Mouse (Mus musculus) B cell, adult 2 months (primary cell): ENCODE results near the gene Rbpj.
A peak's percentile ranks its signal among the peaks of the same experiment; 100 is the strongest.
"Not testable (repeated sequence)": the region's sequence is repeated elsewhere in the genome, so short reads cannot be mapped to it uniquely, and the experiment has no call there.

Source experiments
- DNase-seq, 2 experiments: peaks; one replicate each; pipeline ENCODE4 v3.0.0; 2022

The Rbpj gene

DNA sequence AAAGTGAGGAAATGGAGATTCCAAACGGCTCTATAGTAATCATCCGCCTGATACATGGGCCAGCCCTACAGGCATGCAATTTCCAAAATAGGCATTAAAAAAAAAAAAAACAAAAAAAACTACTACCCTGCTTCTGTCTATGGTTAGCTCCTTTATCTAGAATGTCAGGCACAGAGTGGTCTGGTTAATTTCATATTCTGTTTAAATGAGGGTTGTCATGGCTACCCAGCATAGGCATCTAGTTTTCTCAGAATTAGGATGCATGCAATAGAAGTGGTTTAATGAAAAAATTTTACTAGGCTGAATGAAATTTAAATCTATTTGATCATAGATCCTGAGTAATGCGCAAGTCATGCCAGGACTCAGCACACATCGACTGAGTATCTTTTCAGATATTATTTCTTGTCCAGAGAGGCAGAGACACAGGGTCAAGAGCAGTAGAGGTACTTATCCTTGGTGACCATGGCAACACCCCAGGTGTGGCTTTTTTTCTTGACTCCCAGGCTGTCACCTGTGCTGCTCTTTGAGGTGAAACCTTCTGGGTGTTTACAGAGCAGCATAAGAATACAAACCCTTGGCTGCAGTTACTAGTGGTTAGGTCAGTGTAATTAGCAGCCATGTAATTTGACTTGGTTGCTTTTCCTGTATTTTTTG lies 49.1 kb downstream of the Rbpj start:
- no peak for DNase-seq

DNA sequence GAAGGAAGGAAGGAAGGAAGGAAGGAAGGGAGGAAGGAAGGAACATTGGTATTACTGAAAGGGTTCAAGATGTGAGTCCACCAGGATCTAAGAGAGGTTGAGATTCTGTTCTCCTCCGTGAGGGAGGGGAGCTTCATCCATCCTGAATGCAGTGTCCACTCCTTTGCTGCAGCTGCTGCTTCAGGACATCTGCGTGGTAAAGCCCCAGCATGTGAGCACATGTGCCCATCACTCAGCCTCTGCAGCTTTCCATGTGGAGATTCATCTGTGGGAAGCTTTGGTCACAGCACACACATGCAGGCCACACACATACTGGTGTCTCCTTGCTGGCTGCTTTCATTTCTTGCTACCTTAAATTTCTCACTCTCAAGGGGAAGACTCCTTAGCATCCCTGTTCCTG lies 50.5 kb downstream of the Rbpj start:
- no peak for DNase-seq

DNA sequence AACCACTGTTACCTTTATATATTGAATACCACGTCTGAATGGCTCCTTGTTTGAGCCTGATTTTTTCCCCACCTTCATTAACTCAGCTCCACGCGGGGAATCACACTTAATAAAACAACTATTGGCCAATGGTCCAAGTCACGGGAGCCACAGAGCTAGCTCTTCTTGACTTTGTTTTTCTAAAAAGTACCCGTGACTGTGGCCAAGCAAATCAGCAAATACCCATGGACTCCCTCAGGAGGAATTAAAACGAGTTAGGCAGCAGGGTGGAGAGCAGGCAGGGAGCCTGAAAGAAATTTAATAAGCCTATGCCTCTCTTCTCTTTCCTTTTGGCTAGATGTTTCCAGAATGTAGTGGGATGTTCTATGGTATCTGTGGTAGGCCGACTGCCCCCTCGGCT lies 51.9 kb downstream of the Rbpj start:
- no peak for DNase-seq

DNA sequence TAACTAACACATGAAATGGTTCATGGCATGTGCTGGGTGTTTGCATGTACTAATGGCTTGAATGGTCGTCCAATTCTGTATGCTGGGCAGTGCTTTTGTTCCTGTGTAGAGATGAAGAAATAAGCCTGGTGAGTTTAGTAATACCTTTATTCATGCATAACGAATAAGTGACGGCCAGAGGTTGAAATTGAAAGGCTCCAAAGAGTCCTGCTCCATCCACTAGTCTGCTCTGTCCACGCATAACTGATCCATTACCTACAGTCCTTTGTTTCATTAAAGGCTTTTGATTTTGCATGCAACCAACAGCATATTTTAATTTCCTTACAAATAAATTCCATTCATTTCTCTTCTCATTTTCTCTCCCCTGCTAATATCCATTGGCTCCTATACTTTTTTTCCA lies 53.2 kb downstream of the Rbpj start:
- no peak for DNase-seq

DNA sequence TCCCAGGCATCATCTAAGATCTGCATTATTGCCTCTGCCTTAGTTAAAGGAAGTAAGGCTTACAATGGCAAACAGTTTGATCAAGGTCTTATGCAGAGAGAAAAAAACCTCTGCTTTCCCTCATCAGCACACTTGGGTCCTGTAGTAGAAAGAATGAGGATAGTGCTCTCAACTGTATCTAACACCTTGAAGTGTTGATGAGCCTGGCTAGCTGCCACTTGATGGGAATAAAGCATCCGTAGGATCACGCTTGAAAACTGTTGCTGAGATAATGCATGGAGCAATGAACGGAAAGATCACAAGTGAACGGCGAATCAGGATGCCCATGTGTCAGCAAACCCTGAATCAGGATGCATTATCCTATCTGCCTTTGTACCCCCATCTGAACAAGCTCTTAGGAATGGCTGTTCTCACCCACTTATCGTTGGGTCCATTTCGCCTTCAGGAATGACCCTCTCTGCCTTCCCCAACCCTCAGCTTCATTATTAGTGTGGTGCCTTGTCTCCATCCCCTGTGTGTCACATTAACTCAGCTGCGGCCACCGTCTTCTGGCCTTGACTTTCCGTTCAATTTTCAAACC lies 54.1 kb downstream of the Rbpj start:
- no peak for DNase-seq

DNA sequence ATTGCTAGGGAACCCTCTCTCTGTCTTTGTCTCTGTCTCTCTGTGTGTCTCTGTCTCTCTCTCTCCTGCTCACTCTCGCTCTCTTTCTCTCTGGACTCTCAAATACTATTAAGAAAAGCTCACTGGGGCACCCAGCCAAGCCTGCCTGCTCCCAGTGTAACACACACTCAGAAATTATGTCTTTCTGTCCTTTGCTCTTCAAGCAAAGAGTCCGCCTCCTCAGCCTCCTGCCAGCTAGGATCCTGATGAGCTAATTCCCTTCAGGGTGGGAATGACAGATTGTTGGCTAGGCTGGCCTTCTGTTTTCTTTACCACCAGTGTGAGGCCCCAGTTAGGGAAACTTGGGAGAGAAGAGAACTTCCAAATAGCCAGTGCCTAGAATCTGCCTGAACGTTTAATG lies 57.1 kb downstream of the Rbpj start:
- no peak for DNase-seq

DNA sequence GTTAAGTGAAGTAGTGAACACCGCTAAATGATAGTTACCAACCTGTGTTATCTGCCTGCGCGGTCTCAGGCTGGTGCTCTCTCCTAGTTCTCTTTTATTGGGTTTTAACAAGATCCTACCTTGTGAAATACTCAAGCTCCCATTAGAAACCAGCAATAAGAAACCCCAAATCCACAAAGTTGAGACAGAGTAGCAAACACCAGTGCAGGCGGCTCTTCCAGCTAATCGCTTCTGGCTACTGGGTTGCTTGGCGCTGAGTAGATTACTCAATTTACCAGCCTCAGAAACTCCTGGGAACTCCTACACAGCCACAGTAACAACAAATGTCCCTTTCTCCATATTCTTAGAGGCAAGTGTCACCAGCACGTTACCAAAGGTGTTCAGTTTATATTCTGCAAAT lies 58.2 kb downstream of the Rbpj start:
- DNase-seq, result no peak

DNA sequence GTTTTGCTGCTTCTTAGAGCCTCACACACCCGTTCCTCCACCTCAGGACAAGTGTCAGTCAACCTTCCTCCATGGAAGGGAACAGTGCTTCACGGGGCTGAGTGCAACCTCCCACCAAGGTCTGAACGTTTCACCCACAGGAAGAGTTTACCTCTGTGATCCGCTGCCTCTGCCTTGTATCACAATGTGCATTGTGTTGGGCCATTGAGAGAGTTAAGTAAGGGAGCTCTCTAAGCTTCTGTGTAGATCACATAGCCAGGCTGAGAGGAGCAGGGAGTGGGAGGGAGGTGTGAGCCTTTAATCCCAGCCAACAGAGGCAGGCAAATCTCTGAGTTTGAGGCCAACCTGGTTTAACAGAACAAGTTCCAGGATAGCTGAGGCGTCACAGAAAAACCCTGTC lies 58.9 kb downstream of the Rbpj start:
- DNase-seq, result no peak

DNA sequence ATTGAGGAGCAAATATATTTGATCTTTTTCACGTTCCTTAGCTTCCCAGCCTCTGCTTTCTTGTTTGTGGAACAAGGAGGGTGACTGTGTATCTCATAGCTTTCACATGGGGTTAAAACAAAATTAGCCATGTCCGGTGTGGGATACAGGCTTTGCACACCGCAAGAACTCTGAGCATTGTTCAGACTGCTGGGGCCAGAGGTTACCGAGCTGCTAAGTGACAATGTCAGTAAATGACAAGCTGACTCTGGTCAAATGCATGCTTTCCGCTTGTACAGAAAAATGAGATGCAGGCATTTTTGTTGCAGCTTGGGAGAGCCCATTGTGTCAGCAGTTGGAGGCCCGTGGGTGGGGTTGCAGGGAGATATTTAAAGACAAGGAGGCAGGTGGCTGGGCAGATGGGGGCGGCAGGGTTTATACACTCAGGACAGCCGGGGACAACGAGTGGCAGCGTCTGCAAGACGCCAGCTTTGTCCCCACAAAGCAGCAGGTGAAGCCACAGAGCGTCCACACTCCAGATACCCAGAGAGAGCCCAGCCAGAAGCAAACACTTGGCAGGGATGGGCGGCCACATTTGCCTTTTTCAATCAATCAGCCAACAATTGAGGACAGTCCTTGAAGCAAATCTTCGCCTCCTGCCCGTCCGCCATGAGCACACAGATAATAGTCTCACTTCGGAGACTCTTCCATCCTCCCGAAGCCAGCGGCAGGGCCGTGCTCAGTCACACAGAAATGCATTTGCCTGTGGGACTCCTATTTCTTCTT lies 59.5 kb downstream of the Rbpj start:
- DNase-seq, result no peak

DNA sequence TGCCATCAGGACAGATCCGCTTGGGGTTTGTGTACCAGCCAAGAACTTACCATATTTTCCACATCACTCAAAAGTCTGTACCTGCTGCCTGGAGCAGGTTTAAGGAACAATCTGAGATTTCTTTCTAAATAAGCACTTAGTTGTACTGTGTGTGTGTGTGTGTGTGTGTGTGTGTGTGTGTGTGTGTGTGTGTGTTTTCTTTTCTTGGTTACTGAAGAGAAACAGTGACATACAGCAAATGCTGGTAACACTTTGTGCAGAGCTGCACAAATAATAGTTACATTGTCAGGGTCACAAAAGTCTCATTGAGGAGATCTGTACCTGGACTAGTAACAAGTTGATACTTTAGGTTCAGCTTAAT lies 60.1 kb downstream of the Rbpj start:
- no peak for DNase-seq

DNA sequence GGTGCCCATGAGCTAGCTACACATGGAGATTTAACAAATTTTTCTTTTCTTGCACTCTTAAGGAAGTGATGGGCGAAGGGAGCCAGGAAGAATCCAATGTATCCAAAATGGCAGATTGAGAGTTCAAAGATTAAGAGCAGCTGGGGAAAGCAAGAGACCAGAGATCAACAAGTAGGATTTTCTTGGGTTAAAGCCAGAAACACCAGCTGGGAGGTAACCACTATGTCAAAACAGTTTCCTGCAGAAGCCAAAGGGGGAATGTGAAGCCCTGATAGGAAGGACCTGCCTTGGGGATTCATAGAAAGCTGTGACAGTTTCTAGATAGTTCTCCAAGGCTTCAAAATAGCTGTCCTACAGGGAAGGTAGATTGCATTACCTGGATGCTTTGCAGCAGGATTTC lies 63.9 kb downstream of the Rbpj start:
- no peak for DNase-seq

DNA sequence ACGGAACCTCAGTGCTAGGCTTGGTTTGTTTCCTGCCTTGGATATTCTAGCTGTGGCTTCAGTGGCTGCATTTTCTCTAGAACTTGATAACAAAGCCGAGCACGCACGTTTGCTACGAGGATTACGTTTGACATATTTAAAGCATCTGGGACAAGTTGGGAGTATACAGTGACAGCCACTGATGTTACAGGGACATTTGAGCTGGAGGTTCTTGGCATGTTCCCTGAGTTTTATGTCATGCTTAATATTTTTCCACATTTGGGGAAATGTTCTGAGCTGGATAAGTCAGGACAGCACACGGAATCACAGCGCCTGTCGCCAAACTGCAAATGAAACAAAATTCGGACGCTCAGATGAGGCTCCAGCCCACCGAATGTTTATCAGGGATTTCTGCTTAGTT lies 69.1 kb downstream of the Rbpj start:
- DNase-seq, result no peak

DNA sequence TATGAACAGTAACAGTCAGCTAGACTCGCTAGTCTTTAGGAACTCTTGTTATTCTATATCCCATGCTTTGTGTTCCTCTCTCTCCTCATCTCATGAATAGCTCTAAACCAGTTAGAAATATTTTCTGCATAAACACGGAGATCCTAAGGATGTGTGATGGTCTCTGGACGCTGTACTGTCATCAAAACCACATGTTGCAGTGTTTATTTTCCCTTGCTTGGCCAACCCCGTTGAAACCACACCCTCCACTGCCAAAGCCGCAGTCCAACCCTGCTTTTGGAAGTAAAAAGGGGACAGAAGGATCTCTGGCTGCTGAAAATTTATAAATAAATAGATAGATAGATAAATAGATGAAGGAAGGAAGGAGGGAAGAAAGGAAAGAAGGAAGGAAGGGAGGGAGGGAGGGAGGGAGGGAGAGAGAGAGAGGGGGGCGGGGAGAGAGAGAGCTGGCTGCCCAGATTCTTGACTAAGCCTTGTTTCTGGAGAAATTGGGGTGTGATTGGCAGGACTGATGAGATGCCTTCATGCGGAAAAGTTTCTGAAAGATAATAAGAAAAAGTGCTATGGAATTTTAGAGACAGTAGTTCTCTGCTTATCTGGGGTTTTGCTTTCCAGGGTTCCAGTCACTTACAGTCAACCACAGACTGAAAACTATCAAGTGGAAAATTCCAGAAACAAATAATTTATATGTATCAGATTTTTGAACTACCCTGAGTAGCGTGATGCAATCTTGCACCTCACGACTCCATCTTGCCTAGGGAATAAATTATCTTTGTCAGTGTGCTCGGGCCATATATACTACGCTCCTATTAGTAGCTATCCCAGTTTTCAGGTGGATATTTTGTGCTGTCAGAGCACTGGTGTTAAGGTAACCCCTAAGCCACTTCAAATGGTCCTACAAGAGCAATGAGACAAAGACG lies 70.9 kb downstream of the Rbpj start:
- DNase-seq, result no peak

DNA sequence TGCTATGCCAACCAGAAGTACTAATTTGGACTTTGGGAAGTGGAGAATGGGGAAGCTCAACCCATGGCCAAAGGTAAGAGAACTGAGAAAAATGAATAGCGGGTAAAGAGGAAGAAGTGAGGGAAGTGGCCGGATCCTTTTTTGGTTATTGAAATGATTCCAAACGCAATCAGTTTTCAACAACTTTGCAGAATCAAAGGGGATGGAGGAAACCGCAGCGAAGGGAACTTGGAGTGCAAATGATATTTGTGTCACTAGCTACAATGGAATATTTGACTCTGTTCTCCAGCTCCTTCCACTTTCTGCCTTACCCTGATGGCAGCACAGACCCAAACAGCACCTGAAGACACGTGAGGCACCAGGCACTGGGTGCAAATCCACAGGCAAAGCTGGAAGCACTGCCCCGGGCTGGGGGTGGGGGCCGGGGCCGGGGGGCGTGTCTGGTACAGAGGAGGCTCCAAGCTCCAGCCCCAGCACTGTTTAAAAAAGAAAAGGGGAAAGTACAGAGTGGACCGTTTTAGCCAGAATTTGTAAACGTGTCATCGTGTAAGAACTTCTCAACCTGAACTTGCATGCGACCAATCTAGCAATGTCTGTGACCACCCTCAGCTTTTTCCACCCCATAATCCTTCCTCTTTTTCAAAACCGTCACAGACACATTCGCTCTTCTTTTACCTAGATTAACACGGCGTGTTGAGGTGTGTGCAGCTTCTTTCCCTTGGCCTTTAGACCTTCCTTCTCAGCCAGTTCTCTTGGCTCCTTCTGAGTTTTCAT lies 74.1 kb downstream of the Rbpj start:
- DNase-seq, result peak; percentile 9

DNA sequence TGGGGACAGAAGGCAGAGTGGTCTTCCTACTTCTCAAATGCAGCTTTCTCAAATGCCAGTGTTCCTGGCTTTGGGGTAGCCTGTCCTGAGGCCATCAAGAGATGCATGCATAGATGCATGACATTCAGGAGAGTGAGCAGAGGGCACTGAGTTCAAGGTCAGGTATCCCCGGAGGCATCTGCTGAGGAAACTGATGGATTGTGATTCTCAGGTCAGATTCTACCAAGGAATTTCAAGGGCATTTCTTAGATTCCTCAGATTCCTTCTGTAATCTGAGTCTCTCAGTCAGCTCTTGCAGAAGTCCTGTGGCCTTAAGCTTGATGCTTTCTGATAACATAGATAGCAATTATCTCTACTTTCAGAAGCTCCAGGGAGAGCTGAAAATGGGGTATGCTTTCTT lies 76.1 kb downstream of the Rbpj start:
- no peak for DNase-seq

DNA sequence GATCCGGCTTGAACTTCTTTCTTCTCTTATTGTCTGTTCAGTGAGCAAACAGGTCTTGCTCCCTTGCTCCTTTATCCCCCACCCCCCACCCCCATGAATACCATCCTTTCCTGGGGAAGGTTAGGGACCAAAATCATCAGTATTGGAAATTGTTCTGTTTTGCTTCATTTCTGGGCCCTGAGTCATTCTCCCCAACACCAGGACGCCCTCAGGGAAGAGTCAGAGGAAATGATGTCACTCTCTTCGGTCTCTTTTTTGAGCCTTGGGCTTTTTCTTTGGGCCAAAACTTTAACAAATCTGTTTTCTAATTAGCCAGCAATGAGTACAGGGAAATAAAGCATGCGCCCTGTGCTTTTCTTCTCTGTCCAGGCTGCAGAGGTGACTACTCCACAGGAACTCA lies 77.4 kb downstream of the Rbpj start:
- no peak for DNase-seq

DNA sequence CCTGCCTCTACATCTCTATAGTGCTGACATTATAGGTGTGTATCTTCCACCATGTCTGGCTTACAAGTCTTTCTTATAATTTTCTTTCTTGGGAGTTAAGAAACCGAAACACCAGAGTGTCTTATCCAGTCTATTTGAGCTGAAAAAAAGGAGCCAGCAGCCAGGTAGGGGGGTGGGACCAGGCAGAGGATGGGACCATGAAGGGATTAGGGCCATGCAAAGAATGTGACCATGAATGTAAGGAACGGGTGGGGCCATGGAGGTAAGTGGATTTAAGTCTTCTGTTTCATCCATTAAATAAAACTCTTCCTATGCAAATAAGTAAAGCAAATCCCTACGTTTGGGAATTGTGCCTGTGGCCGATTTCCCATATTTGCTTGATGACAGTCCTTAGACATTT lies 78.0 kb downstream of the Rbpj start:
- DNase-seq, result no peak

DNA sequence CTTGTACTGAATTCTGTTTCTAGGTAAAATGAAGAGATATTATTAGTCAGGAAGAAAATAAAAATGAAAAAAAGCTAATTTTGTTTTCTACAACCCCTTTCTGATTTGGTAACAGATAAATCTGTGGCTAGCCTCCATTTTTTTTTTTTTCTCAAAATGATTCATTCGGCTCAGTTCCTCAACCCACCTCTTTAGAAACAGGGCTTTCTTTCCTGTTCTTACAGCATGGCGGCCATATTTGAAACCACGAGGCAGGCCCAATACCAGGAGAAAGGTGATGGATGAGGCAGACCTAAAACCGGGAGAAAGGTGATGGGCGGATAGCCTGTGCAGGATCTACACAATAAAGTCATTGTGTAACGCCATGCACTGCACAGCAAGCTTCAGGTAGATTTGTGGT lies 80.5 kb downstream of the Rbpj start:
- DNase-seq, result no peak

DNA sequence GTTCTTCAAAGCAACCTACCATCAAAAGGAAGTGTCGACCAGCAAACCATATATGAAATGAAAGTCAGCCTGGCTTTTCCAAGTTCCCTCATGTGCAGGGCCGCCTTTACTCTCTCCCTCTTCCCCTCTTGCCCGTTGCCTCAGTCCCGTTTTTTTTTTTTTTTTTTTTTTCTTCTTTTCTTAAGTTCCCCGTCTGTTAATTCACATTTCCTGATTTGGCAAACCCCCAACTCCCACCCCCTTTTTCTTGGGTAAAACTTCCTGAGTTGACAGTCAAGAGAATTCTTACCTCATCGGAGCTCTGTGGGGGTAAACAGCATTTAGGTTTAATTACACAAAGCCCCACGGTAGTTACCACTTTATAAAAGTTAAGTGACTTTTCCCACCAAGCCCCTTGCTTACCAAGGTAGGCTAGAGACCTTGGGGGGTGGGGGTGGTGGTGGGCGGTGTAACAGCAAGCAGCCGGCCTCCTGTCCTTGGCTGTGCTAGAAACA lies 81.1 kb downstream of the Rbpj start:
- DNase-seq, result no peak

DNA sequence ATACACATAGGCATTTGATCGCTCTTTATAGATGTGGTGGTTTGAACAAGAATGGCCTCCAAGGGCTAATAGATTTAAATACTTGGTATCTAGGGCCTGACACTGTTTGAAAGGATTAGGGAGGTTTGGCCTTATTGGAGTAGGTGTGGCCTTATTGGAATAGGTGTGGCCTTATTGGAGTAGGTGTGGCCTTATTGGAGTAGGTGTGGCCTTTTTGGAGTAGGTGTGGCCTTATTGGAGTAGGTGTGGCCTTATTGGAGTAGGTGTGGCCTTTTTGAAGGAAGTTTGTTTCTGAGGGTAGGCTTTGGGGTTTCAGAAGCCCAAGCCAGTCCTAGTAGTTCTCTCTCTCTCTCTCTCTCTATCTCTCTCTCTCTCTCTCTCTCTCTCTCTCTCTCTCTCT lies 84.4 kb downstream of the Rbpj start:
- not testable (repeated sequence) for DNase-seq

DNA sequence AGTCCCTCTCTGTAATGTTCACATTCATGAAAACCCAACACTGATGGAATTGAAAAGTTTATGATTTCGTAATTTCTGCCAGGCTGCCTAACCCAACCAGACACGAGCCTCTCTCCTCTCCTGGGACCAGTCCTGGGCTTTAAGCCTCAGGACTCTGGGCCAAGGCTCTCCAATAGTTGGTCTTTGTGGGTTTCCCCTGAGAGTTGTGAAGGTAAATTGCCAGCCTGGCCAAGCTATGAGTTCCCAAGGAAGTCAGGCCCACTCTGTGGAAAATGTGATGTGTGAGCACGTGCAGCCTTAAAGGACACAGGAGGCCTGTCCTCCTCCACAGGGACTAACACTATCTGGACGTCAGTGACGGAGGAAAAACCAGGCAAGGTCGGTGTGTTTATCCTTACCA lies 85.4 kb downstream of the Rbpj start:
- DNase-seq, result no peak

DNA sequence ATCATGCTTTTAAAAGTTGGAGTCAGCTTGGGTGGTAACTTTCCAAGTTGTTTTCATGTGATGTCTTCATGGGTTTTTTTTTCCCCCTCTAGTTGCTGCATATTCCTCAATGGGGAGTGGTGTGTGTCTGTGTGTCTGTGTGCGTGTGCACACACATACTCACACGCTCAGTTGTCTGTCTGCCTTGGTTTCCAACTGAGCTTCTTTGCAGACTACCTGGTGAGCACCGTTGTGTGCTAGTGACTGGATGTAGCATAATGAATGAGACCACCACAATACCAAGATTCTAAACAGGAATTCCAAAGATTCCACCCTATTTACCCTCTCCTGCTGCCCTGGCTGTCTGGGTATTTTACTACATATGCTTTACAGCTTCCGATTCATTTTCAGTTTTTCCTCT lies 86.0 kb downstream of the Rbpj start:
- DNase-seq, result no peak

DNA sequence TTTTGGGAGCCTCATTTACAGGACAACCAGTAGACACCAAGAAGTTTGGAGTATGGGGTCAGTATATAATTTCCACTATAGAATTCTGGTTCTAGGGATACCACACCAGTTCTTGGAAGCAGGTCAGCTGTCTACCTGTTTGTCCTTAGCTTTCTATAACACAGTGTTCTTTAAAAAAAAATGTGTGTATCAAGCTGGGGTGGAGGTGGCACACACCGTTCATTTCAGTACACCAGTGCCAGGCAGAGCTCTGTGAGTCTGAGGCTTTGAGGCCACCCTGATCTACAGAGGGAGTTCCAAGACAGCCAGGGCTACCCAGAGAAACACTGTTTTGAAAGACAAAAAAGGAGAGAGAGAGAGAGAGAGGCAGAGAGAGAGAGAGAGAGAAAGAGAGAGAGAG lies 87.3 kb downstream of the Rbpj start:
- DNase-seq, result no peak
